Mouse (Mus musculus) spleen, adult 12 weeks (tissue): ENCODE measurements at regions not wholly inside any gene's neighbourhood (a gene's known extent, or its start where the extent isn't known, plus 50 kb on each side); places are given as distances from the start of the nearest gene placed in this dataset.
A peak's percentile ranks its signal among the peaks of the same experiment; 100 is the strongest.

Experiments
- DNase-seq: peaks from one replicate; pipeline ENCODE4 v3.0.0; 2022; ENCODE audit warnings: low spot score

- DNase-seq: no peak
Observed at GRCm38 (mm10) chr3:66518289-66518688, 221.7 kb upstream of the Veph1 start.

- DNase-seq: no peak
Observed at GRCm38 (mm10) chr3:66515773-66516406, 219.3 kb upstream of the Veph1 start.

GRCm38 (mm10) chr3:66514587-66514986, 217.9 kb upstream of the Veph1 start:
- no peak for DNase-seq

- no peak for DNase-seq
Observed at GRCm38 (mm10) chr3:66512408-66512807, 215.8 kb upstream of the Veph1 start.

GRCm38 (mm10) chr3:66510455-66510854, 213.8 kb upstream of the Veph1 start:
- no peak for DNase-seq

- DNase-seq: no peak
Observed at GRCm38 (mm10) chr3:66506125-66506524, 209.5 kb upstream of the Veph1 start.

GRCm38 (mm10) chr3:66505476-66506076, 208.9 kb upstream of the Veph1 start:
- DNase-seq: no peak

GRCm38 (mm10) chr3:66504717-66505116, 208.1 kb upstream of the Veph1 start:
- DNase-seq: no peak

- DNase-seq: no peak
Observed at GRCm38 (mm10) chr3:66503615-66504014, 207.0 kb upstream of the Veph1 start.

GRCm38 (mm10) chr3:66501865-66502264, 205.2 kb upstream of the Veph1 start:
- DNase-seq: no peak

GRCm38 (mm10) chr3:66494442-66495113, 197.9 kb upstream of the Veph1 start:
- no peak for DNase-seq

- no peak for DNase-seq
Observed at GRCm38 (mm10) chr3:66490696-66491357, 194.2 kb upstream of the Veph1 start.

GRCm38 (mm10) chr3:66488724-66489123, 192.1 kb upstream of the Veph1 start:
- no peak for DNase-seq

- DNase-seq: no peak
Observed at GRCm38 (mm10) chr3:66486658-66487057, 190.0 kb upstream of the Veph1 start.

- DNase-seq: peak; percentile 46
Observed at GRCm38 (mm10) chr3:66486184-66486583, 189.5 kb upstream of the Veph1 start.

GRCm38 (mm10) chr3:66480718-66481117, 184.1 kb upstream of the Veph1 start:
- no peak for DNase-seq

GRCm38 (mm10) chr3:66479266-66479665, 182.6 kb upstream of the Veph1 start:
- no peak for DNase-seq

- no peak for DNase-seq
Observed at GRCm38 (mm10) chr3:66466321-66466720, 169.7 kb upstream of the Veph1 start.

- no peak for DNase-seq
Observed at GRCm38 (mm10) chr3:66465371-66465770, 168.7 kb upstream of the Veph1 start.

- no peak for DNase-seq
Observed at GRCm38 (mm10) chr3:66462341-66462740, 165.7 kb upstream of the Veph1 start.

- DNase-seq: no peak
Observed at GRCm38 (mm10) chr3:66446274-66447159, 149.9 kb upstream of the Veph1 start.

- no peak for DNase-seq
Observed at GRCm38 (mm10) chr3:66433216-66433615, 136.6 kb upstream of the Veph1 start.
